Mouse (Mus musculus) layer of hippocampus, postnatal 14 days (tissue): Measurements from ENCODE around the gene Akr1b8. TPM values are rescaled to one million over a fixed set of nuclear protein-coding genes. Genes with fewer than 3 reads are reported as not detected.
"Not testable (repeated sequence)": the region's sequence is repeated elsewhere in the genome, so short reads cannot be mapped to it uniquely, and the experiment has no call there.

Experiments used
- DNase-seq, 2 experiments: peaks; one replicate each; pipeline ENCODE4 v3.0.0; 2021 to 2022; ENCODE audit warnings: low spot score in 2 of 2, mixed read lengths in 1 of 2
- total RNA-seq, 2 experiments: library from RNA; stranded (reverse); gene quantifications; 2 replicates each; pipeline ENCODE4 v1.2.3; 2021

The Akr1b8 gene
- total RNA-seq, 2 experiments from 2014 or later: 0.67 to 1.0 TPM

GRCm38 (mm10) chr6:34398431-34398830 is 44.5 kb downstream of the Akr1b8 start:
- DNase-seq: no peak

GRCm38 (mm10) chr6:34399606-34400220 is 45.8 kb downstream of the Akr1b8 start:
- DNase-seq: no peak

- DNase-seq: no peak
Observed at GRCm38 (mm10) chr6:34400696-34401095, 46.8 kb downstream of the Akr1b8 start.

GRCm38 (mm10) chr6:34406746-34407145 is 52.8 kb downstream of the Akr1b8 start:
- DNase-seq: no peak

GRCm38 (mm10) chr6:34407403-34407802 is 53.5 kb downstream of the Akr1b8 start:
- peak in 1 of 2 experiments; percentile 14 for DNase-seq

- no peak for DNase-seq
Observed at GRCm38 (mm10) chr6:34412023-34412422, 58.1 kb downstream of the Akr1b8 start, which contains the start of gene Akr1b7. Gene Akr1b7, plus strand, starts transcription at chr6:34412334.

GRCm38 (mm10) chr6:34412688-34413087 is 58.8 kb downstream of the Akr1b8 start:
- no peak for DNase-seq

GRCm38 (mm10) chr6:34413386-34413785 is 59.5 kb downstream of the Akr1b8 start:
- DNase-seq: not testable (repeated sequence)

GRCm38 (mm10) chr6:34416521-34416920 is 62.6 kb downstream of the Akr1b8 start:
- DNase-seq: no peak

Other genes starting within 250 kb of the Akr1b8 start
- 10 to 100 TPM; 45.7 to 45.9 TPM for gene Slc35b4, start 177.0 kb upstream of the Akr1b8 start, total RNA-seq
- 10 to 100 TPM; 39.7 to 42.0 TPM for gene Akr1b3, start 36.6 kb upstream of the Akr1b8 start, total RNA-seq
- 10 to 100 TPM; 23.2 to 26.3 TPM for gene Akr1b10, start 30.1 kb downstream of the Akr1b8 start, total RNA-seq
- not detected for gene Akr1b7, start 58.2 kb downstream of the Akr1b8 start, total RNA-seq
- gene Bpgm, start 122.1 kb downstream of the Akr1b8 start, total RNA-seq: 10 to 100 TPM; 70.2 to 75.5 TPM
- gene Cald1, start 244.4 kb downstream of the Akr1b8 start, total RNA-seq: 10 to 100 TPM; 31.5 to 43.3 TPM